Mouse (Mus musculus) heart, postnatal 4 days (tissue): ENCODE measurements around the gene Ms4a6c. TPM values are rescaled to one million over a fixed set of nuclear protein-coding genes. Genes with fewer than 3 reads are reported as not detected.
"Not testable (repeated sequence)": the region's sequence is repeated elsewhere in the genome, so short reads cannot be mapped to it uniquely, and the experiment has no call there.

Experiments used
- DNase-seq: peaks from one replicate; pipeline ENCODE4 v3.0.0; 2021
- total RNA-seq, 2 experiments: library from RNA; stranded (reverse); gene quantifications; 2 replicates each; pipeline ENCODE4 v1.2.3; 2021

The Ms4a6c gene
- 1 to 10 TPM; 3.5 to 3.8 TPM for total RNA-seq

DNA sequence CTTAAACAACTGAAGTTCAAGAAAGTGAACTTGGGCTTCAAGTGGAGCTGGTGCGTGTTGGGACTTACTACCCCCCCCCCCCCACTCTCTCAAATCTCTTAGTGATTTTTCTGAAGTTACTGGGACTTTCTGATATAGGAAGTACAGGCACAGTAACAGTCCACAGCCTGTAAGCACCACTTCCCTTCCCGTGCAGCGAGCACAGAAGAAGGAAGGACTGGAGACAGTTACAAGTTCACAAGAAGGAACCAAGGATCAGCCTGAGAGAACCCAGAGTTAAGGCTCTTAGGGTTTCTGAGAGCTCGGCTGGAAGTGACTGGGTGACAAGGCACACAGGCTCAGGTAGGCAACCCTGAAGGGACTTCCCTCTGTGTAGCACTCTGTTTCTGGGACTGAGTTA is at the start of gene Ms4a6c:
Ms4a6c (plus strand) TSS at position 152 of the 400 bp plus-strand sequence.
- DNase-seq, result not testable (repeated sequence)

DNA sequence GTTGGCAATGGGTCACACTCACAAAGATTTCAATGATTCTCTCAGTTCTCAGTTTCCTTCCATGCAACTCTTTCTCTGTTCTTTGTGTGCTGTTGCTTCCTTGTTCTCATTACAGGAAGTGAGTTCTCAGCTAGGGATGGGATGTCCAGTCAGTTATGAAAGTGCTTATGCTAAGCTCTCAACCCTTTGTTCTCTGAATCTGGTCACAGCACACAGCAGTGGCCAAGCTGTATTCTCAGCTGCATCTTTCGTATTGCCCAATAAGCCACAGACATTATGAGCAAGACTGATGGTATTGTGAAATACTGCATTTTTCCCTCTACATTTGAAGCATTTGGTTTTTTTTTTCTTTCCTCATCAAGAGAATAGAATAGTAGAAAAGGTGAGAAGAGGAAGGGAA is 38.0 kb upstream of the Ms4a6c start:
- DNase-seq, result not testable (repeated sequence)

DNA sequence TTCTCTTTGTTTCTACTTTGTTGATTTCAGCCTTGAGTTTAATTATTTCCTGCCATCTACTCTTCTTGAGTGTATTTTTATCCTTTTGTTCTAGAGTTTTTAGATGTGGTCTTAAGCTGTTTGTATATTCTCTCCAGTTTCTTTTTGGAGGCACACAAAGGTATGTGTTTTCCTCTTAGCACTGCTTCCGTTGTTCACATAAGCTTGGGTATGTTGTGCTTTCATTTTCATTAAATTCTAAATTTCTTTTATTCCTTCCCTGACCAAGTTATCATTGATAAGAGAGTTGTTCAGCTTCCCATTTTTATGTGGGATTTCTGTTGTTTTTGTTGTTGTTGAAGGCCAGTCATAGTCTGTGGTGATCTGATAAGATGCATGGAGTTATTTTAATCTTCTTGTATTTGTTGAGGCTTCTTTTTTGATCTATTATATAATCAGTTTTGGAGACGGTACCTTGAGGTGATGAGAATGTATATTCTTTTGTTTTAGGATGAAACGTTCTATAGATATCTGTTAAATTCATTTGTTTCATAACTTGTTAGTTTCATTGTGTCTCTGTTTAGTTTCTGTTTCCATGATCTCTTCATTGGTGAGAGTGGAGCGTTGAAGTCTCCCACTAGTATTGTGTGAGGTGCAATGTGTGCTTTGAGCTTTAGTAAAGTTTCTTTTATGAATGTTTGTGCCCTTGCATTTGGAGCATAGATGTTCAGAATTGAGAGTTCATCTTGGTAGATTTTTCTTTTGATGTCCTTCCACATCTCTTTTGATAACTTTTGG is 33.9 kb upstream of the Ms4a6c start:
- no peak for DNase-seq

DNA sequence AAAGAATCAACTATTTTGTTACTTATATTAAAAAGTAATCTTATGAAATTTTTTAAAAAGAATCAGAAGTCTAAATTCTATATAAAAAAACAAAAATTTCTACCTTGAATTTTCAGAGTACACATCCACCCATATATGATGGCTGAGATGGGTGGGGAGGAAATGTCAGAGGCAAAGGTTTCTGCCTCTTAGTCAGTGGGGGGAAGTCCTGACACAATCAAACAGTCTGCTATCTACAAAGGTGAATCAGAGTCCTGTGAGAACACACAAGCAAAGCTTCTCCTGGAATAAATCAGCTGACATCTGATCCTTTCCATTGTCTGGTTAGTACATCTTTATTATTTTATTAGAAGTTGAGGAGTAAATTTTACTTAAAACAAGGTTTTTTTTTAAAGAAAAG is 25.8 kb upstream of the Ms4a6c start, which contains the start of gene Ms4a4b:
Ms4a4b (plus strand) TSS at position 216 of the 400 bp plus-strand sequence.
- no peak for DNase-seq

DNA sequence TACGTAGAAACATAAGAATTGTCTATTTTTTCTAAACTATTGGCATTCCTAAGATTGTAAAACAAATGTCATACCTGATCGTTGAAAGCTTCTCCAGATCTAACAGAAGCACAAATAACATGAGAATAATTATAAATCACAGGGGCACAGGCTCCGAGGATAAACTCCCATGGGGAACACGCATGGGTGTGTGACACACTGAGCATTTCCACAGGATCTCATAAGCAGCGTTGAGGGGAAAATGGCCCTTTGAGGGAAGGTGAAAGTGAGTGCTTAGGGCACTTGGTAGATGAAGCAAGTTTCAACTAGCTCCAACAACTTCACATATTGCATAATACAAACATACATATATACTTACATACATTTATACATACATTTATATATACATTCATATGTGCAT is 25.2 kb upstream of the Ms4a6c start:
- DNase-seq, result no peak

DNA sequence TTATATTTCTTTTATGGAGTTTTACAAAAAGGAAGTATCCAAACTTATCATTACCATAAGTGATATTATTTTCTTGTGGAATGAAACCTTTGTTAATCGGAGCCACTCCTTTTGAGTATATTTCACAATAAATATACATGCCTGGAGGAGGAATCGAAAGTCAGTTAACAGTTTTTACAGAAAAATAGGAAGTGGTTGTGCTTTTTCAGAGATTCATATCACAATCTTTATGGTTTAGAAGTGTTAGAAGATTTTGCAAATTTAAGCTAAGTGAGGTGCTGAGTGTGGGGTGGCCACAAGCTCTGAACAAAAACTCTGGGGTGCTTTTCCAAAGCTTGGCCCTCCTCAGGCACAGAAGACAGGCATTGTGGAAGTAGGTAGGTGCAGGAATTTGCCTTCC is 21.9 kb upstream of the Ms4a6c start:
- DNase-seq, result no peak

DNA sequence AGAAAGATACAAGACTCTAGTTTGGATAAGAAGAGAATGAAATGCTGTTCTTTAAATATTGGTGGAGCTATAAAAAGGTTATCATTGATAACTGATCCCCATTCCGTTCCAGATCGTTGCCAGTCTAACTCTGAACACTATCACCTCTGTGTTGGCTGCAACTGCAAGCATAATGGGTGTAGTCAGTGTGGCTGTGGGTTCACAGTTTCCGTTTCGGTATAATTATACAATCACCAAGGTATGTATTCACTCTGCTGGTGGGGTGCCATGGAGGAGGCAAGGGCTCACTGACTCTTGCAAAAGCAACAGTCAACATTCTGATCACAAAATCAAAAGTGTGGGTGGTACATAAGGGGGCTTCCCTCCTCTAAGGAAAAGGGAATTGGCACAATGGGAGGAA is 10.1 kb upstream of the Ms4a6c start:
- DNase-seq, result not testable (repeated sequence)

DNA sequence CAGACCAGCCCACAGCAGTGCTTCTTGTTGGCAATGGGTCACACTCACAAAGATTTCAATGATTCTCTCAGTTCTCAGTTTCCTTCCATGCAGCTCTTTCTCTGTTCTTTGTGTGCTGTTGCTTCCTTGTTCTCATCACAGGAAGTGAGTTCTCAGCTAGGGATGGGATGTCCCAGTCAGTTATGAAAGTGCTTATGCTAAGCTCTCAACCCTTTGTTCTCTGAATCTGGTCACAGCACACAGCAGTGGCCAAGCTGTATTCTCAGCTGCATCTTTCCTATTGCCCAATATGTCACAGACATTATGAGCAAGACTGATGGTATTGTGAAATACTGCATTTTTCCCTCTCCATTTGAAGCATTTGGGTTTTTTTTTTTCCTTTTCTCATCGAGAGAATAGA is 4.4 kb upstream of the Ms4a6c start:
- DNase-seq, result not testable (repeated sequence)

DNA sequence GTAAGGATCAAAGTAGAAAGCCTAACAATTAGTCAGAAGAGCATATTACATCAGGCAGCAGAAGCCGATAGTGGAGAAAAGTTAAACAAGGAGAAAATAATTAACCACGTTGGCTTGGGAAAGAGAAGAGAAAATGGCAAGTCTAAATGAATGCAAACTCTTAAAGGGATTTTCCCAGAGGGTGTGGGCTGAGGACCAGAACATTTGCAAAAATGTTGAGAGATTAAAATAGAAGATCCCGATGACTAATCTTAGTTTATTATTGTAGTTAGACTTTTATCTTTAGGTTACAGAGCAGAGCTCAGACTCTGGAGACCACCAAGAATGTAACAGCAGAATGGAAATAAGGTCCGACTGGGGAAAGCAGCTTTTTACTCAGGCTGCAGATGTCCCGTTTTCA is 2.7 kb upstream of the Ms4a6c start:
- DNase-seq, result no peak

DNA sequence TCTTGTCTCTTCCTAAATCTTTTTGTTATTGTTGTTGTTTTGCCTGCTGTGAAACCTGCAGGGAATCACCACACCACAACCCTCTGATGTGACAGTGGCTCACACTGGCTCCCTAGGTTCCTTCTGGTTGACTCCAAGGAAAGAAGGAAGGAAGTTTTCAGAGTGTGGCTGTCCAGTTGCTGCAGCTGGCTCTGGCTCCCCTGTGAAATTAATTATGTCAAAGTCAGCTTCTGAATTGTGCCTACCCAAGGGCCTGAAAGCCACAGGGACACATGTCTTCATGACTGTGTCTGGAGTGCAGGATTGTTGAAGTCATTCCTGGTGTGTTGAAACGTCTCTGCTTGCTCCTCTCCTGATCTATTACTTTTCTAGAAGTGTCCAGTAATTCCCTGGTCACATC is 805 bp upstream of the Ms4a6c start:
- DNase-seq, result not testable (repeated sequence)

DNA sequence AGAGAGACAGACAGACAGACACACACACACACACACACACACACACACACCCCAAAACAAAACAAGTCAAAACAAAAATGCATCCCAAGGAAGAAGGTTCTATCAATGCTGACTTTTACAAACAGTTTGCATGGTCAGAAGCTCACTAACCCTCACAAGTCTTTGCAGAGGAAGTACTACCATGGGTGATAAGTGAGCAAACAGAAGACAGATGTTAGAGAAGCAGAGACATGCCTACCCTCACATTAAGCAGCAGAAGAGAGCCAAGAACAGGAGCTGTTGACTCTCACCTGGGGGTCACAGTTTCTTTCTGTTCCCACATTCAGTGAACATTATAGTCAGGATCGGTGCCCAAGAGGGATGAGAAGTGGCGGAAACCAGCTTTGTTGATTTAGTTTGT is 10.5 kb downstream of the Ms4a6c start:
- no peak for DNase-seq

DNA sequence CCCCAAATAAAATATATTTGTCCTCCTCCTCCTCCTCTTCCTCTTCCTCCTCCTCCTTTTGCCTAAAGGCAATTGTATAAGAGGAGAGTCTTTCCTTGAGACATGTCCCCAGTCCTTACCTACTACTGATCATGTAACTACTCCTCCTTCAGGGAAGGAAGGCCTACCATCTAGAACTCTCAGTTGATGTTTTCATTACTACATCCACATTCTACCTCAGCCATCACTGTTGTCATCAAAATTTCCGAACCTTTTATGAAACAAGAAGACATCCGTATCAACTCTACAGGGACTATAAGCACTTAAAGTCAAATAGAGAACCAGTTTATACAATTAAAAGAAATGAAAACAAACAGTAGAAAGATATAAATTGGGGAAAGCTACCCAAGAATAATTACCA is 13.5 kb downstream of the Ms4a6c start:
- no peak for DNase-seq

DNA sequence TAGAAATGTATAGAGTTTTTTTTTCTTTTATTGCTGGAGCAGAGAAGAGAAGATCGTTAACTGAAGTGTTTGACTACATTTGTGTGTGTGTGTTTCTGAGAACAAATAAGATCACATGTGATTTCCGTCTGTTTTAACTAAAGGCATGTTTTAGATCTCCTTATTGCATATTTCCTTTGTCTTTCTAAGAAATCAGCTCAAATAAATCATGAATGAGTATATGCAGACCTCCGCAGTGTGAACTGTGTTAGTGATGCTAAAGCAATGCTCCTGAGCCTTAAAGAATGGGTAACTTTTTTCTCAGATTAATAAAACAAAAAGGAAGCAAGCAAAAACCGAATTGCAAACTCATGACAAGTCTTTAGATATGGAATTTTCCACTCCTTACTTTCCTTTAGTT is 14.8 kb downstream of the Ms4a6c start:
- no peak for DNase-seq

DNA sequence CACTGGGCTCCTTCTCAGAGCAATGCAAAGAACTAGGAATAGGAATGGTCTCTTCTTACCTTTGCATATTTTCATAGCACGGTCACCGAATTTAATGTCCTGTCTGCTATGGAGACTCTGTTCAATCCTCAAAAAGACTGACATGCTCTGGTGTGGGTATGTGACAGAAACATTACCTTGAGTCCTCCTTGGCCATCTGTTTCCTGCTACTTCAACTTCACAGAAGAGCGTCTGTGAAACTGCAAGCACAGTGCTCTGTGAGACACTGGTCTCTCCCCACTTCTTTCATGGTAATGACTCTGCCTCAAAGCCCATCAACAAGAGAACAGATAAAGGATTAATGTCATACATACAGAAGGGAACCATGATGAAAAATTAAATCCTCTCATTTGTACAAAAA is 15.2 kb downstream of the Ms4a6c start:
- DNase-seq, result no peak

DNA sequence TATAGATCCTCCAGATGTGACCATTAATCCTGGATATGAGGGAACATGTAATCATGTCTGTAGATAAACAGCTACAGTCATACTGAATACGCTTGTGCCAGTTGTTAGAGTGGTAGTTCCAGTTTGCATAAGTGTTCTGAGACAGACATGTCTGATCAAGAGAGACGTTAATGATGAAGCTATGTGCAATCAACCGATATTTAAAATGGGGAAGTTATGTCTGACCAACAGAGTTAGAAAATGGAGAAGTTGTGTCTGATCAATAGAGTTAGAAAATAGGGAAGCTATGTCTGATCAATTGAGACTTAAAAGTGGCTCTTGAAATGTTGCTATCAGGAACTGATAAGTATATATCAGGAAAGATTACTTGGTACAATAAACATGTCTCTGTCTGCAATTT is 16.1 kb downstream of the Ms4a6c start:
- DNase-seq, result no peak

DNA sequence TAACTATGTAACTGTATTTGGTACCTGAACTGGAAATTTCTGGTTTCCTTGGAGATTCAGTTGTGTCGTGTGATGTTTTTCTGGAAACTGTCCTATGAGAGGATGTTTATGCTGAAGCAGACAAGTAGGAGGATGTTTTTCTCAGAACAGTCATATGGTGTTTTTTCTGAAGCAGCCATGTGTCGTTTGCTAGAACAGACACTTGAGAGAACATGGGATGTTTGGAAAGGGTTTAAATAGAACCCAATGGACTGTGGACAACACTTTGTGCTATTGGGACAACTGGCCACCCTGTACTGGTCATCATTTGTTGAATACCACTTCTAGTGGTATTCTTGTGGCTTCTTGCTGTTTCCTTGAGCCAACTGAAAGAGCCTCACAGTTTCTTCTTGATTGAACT is 16.6 kb downstream of the Ms4a6c start, which contains the start of gene Gm8369:
Gm8369 (plus strand) TSS at position 193 of the 400 bp plus-strand sequence.
- no peak for DNase-seq

DNA sequence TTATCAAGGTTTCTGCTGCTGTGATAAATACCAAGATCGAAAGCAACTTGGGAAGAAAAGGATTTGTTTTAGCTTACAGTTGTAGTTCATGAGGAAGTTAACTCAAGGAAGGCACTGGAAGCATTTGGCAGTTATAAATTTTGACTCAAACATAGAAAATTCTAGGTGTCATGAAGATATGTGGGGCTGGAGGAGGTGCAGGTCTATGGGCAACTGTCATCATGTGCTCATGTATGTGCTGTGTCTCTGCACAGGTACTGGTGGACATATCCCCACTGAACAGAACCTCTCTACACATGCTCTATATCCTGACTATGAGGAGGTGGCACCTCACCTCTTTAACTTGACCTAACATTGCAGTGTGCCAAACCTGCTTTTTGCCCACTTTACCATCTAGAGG is 17.4 kb downstream of the Ms4a6c start:
- DNase-seq, result no peak

DNA sequence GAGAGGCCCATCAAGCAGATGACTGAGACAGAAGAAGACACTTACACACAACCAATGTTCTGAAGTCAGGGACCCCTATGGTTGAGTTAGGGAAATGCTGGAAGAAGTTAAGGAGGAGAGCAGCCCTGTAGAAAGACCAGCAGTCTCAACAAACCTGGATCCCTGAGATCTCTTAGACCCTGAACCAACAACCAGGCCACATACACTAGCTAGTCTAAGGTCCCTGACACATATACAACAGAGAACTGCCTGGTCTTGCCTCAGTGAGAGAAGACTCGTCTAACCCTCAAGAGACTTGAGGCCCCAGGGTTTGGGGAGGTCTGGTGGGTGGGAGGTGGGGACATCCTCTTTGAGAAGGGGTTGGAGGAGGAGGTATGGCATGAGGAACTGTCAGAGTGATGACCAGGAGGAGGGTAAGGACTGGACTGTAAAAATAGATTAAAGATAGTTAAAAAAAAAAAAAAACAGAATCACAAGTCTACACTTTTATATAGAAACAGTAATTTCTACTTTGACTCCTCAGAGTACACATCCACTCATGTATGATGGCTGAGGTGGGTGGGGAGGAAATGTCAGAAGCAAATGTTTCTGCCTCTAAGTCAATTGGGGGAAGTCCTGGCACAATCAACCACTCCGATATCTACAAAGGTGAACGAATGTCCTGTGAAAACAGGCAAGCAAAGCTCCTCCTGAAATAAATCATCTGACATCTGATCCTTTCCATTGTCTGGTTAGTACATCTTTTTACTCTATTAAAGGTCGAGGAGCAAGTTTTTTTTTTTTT is 22.4 kb downstream of the Ms4a6c start:
- DNase-seq, result no peak

DNA sequence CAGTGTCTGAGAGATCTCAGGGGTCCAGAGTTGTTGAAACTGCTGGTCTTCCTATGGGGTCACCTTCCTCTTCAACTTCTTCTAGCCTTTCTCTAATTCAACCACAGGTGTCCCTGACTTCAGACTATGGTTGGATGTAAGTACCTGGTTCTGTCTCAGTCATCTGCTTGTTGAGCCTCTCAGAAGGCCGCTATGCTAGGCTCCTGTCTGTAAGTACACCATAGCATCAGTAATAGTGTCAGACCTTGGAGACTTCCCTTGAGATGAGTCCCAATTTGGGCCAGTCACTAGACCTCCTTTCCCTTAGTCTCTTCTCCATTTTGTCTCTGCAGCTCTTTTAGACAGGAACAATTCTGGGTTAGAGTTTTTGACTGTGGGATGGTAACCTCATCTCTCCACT is 23.5 kb downstream of the Ms4a6c start:
- no peak for DNase-seq

DNA sequence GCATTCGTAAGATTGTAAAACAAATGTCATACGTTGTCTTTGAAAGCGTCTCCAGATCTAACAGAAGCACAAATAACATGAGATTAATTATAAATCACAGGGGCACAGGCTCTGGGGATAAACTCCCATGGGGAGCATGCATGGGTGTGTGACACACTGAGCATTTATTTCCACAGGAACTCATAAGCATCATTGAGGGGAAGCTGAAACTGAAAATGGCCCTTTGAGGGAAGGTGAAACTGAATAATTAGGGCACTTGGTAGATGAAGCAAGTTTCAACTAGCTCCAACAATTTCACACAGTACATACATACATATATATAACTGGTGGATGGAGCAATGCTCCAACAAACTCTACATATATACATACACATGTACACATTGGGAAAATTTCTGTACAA is 25.4 kb downstream of the Ms4a6c start:
- DNase-seq, result no peak

DNA sequence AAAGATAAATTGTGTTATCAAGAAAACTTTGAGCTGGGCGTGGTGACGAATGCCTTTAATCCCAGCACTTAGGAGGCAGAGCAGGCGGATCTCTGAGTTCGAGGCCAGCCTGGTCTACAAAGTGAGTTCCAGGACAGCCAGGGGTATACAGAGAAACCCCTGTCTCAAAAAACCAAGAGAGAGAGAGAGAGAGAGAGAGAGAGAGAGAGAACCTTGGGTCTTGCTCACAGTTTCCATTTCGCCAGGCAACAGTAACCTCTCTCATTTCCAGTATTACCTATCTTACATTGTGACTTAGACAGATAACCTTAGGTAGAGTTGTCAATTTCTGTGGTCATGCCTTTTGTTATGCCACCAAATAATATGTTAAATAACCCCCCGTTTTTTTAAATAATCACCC is 27.2 kb downstream of the Ms4a6c start:
- DNase-seq, result no peak

DNA sequence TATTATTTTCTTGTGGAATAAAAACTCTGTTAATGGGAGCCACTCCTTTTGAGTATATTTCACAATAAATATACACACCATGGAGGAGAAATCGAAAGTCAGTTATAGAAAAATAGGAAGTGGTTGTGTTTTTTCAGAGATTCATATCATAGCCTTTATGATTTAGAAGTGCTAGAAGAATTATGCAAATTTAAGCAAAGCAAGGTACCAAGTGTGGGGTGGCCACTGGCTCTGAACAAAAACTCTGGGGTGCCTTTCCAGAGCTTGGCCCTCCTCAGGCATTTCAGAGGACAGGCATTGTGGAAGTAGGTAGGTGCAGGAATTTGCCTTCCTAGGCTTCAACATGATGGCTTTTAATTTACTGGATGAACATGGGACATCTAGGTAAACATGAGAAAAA is 28.1 kb downstream of the Ms4a6c start:
- DNase-seq, result not testable (repeated sequence)

DNA sequence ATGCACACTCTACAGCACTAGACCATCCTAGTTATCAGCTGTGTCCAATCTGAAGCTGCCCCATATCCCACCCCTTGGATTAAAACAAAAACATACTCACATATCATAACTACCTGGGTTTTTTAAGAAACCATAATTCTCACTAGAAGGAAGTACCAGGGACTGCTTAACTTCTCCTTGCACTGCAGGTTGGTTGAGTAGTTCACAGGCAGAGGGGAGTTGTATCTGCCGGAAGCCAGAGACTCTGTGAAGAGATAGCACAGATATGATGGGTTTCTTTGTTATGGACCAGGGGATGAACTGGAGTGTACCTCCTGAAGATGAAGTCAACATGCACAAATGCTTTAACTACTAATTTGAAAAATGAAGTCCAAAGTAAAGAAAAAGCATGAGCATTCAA is 31.6 kb downstream of the Ms4a6c start:
- no peak for DNase-seq

DNA sequence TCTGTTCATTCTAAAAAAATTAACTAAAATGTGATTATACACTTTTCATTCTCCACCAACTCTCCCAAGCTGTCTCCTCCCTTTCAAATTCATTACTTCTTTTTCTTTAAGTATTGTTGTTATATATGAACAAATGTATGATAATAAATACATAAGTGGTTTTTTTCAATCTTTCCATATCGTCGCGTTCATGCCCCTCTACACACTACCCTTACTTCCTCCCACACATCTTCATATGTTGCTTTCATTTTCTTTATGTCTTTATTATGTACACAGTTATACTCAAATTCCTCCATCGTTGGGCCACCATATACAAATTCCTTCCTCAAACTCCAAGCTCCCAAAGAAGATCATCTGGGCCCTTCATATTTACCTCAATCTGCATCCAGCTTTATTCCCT is 32.2 kb downstream of the Ms4a6c start:
- no peak for DNase-seq
